Mouse (Mus musculus): ENCODE measurements around the gene Fgfr2.
"Not testable (repeated sequence)": the region's sequence is repeated elsewhere in the genome, so short reads cannot be mapped to it uniquely, and the experiment has no call there.

Gene Fgfr2

GRCm38 (mm10) chr7:131074098-131074497 is 2049.1 kb downstream of the Fgfr2 start:
- not testable (repeated sequence) for DNase-seq (ENCODE audit: low spot score in 2 of 2)

GRCm38 (mm10) chr7:131073476-131073875 is 2049.7 kb downstream of the Fgfr2 start:
- peak in 1 of 2 experiments; percentile 7 for DNase-seq (ENCODE audit: low spot score in 2 of 2)

- peak in 1 of 2 experiments; percentile 16 for DNase-seq (ENCODE audit: low spot score in 2 of 2)
These were observed 2055.0 kb downstream of the Fgfr2 start for GRCm38 (mm10) chr7:131068191-131068590.

- no peak for DNase-seq (ENCODE audit: low spot score in 2 of 2)
These were observed 2060.6 kb downstream of the Fgfr2 start for GRCm38 (mm10) chr7:131062541-131062940.

- not testable (repeated sequence) for DNase-seq (ENCODE audit: low spot score in 2 of 2)
These were observed 2063.3 kb downstream of the Fgfr2 start for GRCm38 (mm10) chr7:131059808-131060207.

GRCm38 (mm10) chr7:131057918-131058317 is 2065.2 kb downstream of the Fgfr2 start:
- not testable (repeated sequence) for DNase-seq (ENCODE audit: low spot score in 2 of 2)

- DNase-seq (ENCODE audit: low spot score in 2 of 2): no peak
These were observed 2068.3 kb downstream of the Fgfr2 start for GRCm38 (mm10) chr7:131054808-131055370.

GRCm38 (mm10) chr7:131049829-131050228 is 2073.3 kb downstream of the Fgfr2 start:
- not testable (repeated sequence) for DNase-seq (ENCODE audit: low spot score in 2 of 2)

- not testable (repeated sequence) for DNase-seq (ENCODE audit: low spot score in 2 of 2)
These were observed 2077.8 kb downstream of the Fgfr2 start for GRCm38 (mm10) chr7:131045258-131045835.

- DNase-seq (ENCODE audit: low spot score in 2 of 2): no peak
These were observed 2080.5 kb downstream of the Fgfr2 start for GRCm38 (mm10) chr7:131042657-131043056.

GRCm38 (mm10) chr7:131040760-131041159 is 2082.4 kb downstream of the Fgfr2 start:
- not testable (repeated sequence) for DNase-seq (ENCODE audit: low spot score in 2 of 2)

GRCm38 (mm10) chr7:131037083-131037482 is 2086.1 kb downstream of the Fgfr2 start:
- no peak for DNase-seq (ENCODE audit: low spot score in 2 of 2)

- no peak for DNase-seq (ENCODE audit: low spot score in 2 of 2)
These were observed 2086.8 kb downstream of the Fgfr2 start for GRCm38 (mm10) chr7:131036396-131036795.

GRCm38 (mm10) chr7:131031755-131032154 is 2091.4 kb downstream of the Fgfr2 start, which contains the start of gene Dmbt1:
Gene Dmbt1, plus strand, starts transcription at chr7:131032053.
- DNase-seq (ENCODE audit: low spot score in 2 of 2): no peak

- no peak for DNase-seq (ENCODE audit: low spot score in 2 of 2)
These were observed 2095.6 kb downstream of the Fgfr2 start for GRCm38 (mm10) chr7:131027557-131027956.

- no peak for DNase-seq (ENCODE audit: low spot score in 2 of 2)
These were observed 2098.3 kb downstream of the Fgfr2 start for GRCm38 (mm10) chr7:131024807-131025206.

- DNase-seq (ENCODE audit: low spot score in 2 of 2): no peak
These were observed 2104.0 kb downstream of the Fgfr2 start for GRCm38 (mm10) chr7:131019181-131019580.

- no peak for DNase-seq (ENCODE audit: low spot score in 2 of 2)
These were observed 2111.2 kb downstream of the Fgfr2 start for GRCm38 (mm10) chr7:131011901-131012300.

- no peak for DNase-seq (ENCODE audit: low spot score in 2 of 2)
These were observed 2114.0 kb downstream of the Fgfr2 start for GRCm38 (mm10) chr7:131009178-131009577.

GRCm38 (mm10) chr7:131007221-131007620 is 2115.9 kb downstream of the Fgfr2 start:
- DNase-seq (ENCODE audit: low spot score in 2 of 2): no peak

- no peak for DNase-seq (ENCODE audit: low spot score in 2 of 2)
These were observed 2119.1 kb downstream of the Fgfr2 start for GRCm38 (mm10) chr7:131004071-131004470.

GRCm38 (mm10) chr7:131001976-131002726 is 2121.0 kb downstream of the Fgfr2 start:
- no peak for DNase-seq (ENCODE audit: low spot score in 2 of 2)

- no peak for DNase-seq (ENCODE audit: low spot score in 2 of 2)
These were observed 2129.2 kb downstream of the Fgfr2 start for GRCm38 (mm10) chr7:130993907-130994306.
